Mouse (Mus musculus): ENCODE results near the gene Sox5. TPM values are rescaled to one million over a fixed set of nuclear protein-coding genes. Genes with fewer than 3 reads are reported as not detected.

The Sox5 gene
- polyA plus RNA-seq, 1 experiment from 2014 or later, result 4.9 TPM

DNA sequence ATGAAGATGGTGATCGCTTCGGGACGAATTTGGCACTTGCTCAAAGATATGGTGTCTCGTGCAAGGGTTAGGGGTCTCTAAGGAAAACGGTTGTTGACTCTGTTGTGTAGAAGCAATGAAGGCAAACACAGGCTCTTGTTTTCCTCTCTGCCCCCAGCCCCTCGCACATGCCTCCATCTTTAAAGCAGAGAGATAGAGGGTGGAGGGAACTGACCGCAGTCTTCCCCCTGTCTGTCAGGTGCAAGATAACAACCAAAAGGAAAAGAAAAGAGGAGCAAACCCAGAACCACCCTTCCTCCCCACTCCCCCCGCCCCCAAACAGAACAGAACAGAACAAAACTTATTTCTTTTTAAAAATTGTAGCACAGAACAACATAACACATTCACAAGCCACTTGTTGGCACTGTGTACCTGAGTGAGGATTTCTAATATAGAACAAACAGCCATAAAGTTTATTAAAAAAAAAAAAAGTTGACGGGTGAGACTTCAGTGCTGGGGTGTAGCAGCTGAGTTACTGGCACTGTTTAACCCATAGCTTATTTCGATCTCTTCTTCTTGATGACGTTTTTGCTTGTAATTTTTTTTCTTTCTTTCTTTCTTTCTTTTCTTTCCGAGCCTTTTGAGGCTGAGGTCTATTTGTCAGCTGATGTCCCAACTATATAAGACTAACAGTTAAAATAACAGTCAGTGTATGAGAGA, 949.1 kb downstream of the Sox5 start:
- Histone ChIP-seq H3K9ac (peak overlapping the region; percentile 23; the same call in 1 of the 2 replicates), H3K27ac (no peak overlapping the region), H3K4me1 (replicated peaks) (peaks cover 10% of the 10 kb centered on the region; the same call in 1 of the 2 replicates), H3K36me3 (no peaks in the 10 kb centered on the region), H3K9me3 (replicated peaks) (no peaks in the 10 kb centered on the region), H3K27me3 (no peaks in the 10 kb centered on the region), H3K4me3 (replicated peaks) (peak overlapping the region; percentile 52), H3K4me2 (peak overlapping the region; percentile 55)
- 38% methylated on average over 12 of the region's 12 CpGs for WGBS (ENCODE audit: insufficient replicate concordance)
- DNase-seq (no peak), ATAC-seq (ENCODE audit: low read depth) (peak; percentile 75)

DNA sequence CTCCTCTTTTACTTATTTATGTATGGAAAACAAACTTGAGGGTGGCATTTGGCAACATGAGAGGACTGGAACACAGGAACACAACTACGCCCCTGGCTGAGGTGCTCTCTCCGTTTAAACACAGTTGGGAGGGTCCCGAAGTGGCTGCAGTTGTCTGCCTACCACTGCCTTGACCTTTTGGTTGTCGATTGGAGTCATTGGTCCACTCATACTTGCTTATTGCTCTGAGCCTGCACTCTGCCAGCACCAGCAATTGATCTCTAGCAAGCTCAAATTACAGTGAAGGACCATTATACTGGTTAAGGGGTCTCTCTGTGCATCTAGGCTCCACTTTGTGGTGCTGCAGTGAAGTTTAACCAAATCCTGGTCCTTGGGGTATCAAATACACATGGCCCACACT, 950.5 kb downstream of the Sox5 start:
- ATAC-seq (ENCODE audit: low read depth) (no peak), DNase-seq (no peak)
- Histone ChIP-seq H3K9me3 (replicated peaks) (no peaks in the 10 kb centered on the region), H3K36me3 (no peaks in the 10 kb centered on the region), H3K4me1 (replicated peaks) (peaks cover 10% of the 10 kb centered on the region; the same call in 1 of the 2 replicates), H3K9ac (no peak overlapping the region), H3K4me2 (no peak overlapping the region), H3K27ac (no peak overlapping the region), H3K27me3 (no peaks in the 10 kb centered on the region), H3K4me3 (replicated peaks) (no peak overlapping the region)
- 64% methylated on average over 4 of the region's 4 CpGs for WGBS (ENCODE audit: insufficient replicate concordance)

DNA sequence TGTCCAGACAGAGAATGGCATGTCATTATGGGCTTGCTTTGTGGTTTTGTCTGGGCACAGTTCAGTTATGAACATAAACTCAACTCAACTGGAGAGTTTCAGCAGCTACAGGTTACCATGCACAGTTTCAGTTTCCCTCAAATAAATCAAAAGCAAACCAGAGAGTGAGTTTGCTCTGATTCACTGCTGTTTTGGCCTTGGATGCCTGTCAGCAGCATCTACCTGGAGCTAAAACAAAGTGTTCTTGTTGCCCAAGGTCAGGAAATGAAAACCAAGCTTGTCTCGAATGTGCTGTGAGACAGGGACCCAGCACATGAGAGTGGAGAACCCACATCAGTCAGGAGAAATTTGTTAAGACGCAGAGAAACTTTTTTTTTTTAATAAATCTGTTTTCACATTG, 951.6 kb downstream of the Sox5 start:
- ATAC-seq (ENCODE audit: low read depth) (no peak), DNase-seq (no peak)
- WGBS (ENCODE audit: insufficient replicate concordance), result 52% methylated on average over 2 of the region's 2 CpGs

DNA sequence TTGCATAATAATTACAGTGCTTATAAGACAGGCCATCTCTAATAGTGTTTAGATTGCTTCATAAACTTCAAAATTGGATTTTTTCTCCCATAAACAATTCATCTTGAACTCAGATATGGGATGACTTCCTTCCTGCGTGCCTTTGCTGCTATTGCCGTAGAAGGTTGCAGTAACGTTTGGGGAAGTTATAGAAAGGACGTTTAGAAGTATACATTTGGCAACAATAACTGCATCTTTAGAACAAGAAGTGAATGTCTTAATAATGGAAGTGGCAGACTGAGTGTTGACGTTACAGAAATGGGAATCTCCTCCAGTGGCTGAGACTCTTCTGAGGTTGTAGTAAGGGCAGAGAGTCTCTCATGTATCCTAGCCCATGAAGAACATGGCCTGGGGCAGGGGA, 955.0 kb downstream of the Sox5 start:
- H3K4me3 ChIP-seq (replicated peaks), result no peak overlapping the region
- no peaks in the 10 kb centered on the region for H3K27me3 ChIP-seq
- no peaks in the 10 kb centered on the region for H3K4me1 ChIP-seq (replicated peaks)
- H3K9ac ChIP-seq, result no peak overlapping the region
- ATAC-seq (ENCODE audit: low read depth), result no peak
- H3K9me3 ChIP-seq (replicated peaks), result no peaks in the 10 kb centered on the region
- no peak overlapping the region for H3K27ac ChIP-seq
- no peak overlapping the region for H3K4me2 ChIP-seq
- H3K36me3 ChIP-seq, result no peaks in the 10 kb centered on the region
- 48% methylated on average over 5 of the region's 5 CpGs for WGBS (ENCODE audit: insufficient replicate concordance)
- DNase-seq, result no peak

More for the DNA sequence above, 951.6 kb downstream of the Sox5 start:
- H3K27me3 ChIP-seq, result no peaks in the 10 kb centered on the region
- H3K4me1 ChIP-seq (replicated peaks), result peaks cover 10% of the 10 kb centered on the region; the same call in 1 of the 2 replicates
- H3K36me3 ChIP-seq, result no peaks in the 10 kb centered on the region
- H3K4me2 ChIP-seq, result no peak overlapping the region
- no peak overlapping the region for H3K4me3 ChIP-seq (replicated peaks)
- H3K27ac ChIP-seq, result no peak overlapping the region
- no peak overlapping the region for H3K9ac ChIP-seq
- H3K9me3 ChIP-seq (replicated peaks), result no peaks in the 10 kb centered on the region

DNA sequence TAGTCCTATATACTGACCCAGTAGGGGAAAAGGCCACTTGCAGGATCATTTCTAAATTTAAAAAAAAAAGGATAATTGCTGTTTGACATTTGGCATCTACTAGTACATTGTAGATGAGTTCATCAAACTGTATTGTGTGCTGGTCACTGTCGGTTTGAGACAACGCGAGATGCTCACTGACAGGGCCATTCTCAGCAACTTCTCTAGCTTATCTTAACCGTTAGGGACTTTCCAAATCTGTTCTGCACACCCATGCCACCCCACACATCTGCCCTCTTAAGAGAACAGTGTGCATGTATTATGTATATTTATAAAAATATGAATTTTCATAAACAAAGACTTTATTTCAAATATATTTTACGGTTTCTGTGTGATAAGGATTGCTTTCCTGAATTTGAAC, 955.8 kb downstream of the Sox5 start:
- no peak overlapping the region for H3K9ac ChIP-seq
- no peaks in the 10 kb centered on the region for H3K27me3 ChIP-seq
- no peaks in the 10 kb centered on the region for H3K36me3 ChIP-seq
- H3K4me3 ChIP-seq (replicated peaks), result no peak overlapping the region
- WGBS (ENCODE audit: insufficient replicate concordance), result 44% methylated on average over 5 of the region's 5 CpGs
- H3K4me2 ChIP-seq, result no peak overlapping the region
- H3K4me1 ChIP-seq (replicated peaks), result no peaks in the 10 kb centered on the region
- no peak for DNase-seq
- H3K27ac ChIP-seq, result no peak overlapping the region
- H3K9me3 ChIP-seq (replicated peaks), result no peaks in the 10 kb centered on the region
- ATAC-seq (ENCODE audit: low read depth), result no peak

DNA sequence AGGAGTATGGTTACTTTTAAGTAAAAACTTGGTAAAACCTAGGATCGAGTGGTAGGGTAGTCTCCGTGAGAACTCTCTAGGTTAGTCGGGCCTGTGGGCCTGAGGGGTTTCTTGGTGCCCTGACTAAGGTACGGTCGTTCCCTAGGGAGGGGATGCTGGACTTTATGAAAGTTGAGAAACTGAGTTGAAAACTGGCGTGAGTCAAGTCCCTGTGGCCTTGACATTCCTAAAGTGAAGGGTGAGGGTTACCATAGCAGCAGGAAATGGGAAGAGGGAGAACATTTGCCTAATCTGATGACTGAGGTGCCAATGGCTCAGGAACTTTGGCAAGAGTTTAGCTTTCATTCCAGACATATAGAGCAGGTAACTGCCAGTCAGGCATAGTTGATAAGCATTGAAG, 956.7 kb downstream of the Sox5 start:
- WGBS (ENCODE audit: insufficient replicate concordance), result 78% methylated on average over 6 of the region's 6 CpGs
- Histone ChIP-seq H3K36me3 (no peaks in the 10 kb centered on the region), H3K27me3 (no peaks in the 10 kb centered on the region)

DNA sequence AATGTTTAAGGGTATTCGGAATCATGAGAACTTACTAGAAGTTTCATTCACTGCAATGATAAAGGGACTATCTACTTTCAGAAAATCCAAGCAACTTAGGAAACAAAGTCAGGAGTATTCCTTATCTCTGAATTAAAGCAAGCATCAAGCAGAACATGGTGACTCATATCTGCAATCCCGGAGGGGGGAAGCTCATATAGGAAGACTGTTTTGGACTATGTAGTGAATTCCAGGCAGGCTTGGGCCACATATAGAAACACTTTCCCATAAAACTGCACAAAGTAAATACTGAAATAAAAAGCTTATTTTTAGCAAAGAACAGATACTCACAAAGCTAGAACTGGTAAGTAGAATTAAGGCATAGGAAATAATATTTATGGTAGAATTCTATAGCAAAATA, 993.3 kb downstream of the Sox5 start:
- DNase-seq (no peak), ATAC-seq (ENCODE audit: low read depth) (no peak)
- Histone ChIP-seq H3K9me3 (replicated peaks) (no peaks in the 10 kb centered on the region), H3K9ac (no peak overlapping the region), H3K27me3 (no peaks in the 10 kb centered on the region), H3K36me3 (no peaks in the 10 kb centered on the region), H3K4me2 (no peak overlapping the region), H3K27ac (no peak overlapping the region), H3K4me3 (replicated peaks) (no peak overlapping the region), H3K4me1 (replicated peaks) (no peaks in the 10 kb centered on the region)
- WGBS (ENCODE audit: insufficient replicate concordance), result 79% methylated on average over 2 of the region's 2 CpGs

More for the DNA sequence above, 956.7 kb downstream of the Sox5 start:
- Histone ChIP-seq H3K9me3 (replicated peaks) (no peaks in the 10 kb centered on the region), H3K4me2 (no peak overlapping the region), H3K4me1 (replicated peaks) (no peaks in the 10 kb centered on the region), H3K4me3 (replicated peaks) (no peak overlapping the region), H3K9ac (no peak overlapping the region), H3K27ac (no peak overlapping the region)
- ATAC-seq (ENCODE audit: low read depth) (no peak), DNase-seq (no peak)

DNA sequence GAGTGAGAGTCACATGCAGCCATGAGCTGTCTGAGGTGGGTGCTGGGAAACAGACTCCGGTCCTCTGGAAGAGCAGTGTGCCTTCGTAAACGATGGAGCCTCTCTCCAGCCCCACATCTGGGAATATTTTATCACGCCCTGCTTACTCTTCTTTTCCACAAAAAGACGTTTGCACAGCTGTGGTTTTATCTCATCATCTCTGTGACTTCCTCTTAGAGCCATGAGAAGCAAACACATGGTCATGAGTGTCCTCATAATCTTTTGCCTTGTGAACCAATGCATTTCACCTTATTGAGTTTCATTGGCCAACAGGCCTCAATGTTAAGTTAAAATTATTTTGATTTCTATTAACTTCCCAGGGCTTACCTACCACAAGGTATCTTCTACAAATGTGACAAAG, 994.4 kb downstream of the Sox5 start:
- H3K27me3 ChIP-seq, result no peaks in the 10 kb centered on the region
- H3K4me1 ChIP-seq (replicated peaks), result no peaks in the 10 kb centered on the region
- no peak for ATAC-seq (ENCODE audit: low read depth)
- 55% methylated on average over 5 of the region's 5 CpGs for WGBS (ENCODE audit: insufficient replicate concordance)
- DNase-seq, result no peak
- no peak overlapping the region for H3K9ac ChIP-seq
- no peak overlapping the region for H3K27ac ChIP-seq
- no peak overlapping the region for H3K4me3 ChIP-seq (replicated peaks)
- H3K9me3 ChIP-seq (replicated peaks), result no peaks in the 10 kb centered on the region
- no peaks in the 10 kb centered on the region for H3K36me3 ChIP-seq
- H3K4me2 ChIP-seq, result no peak overlapping the region

DNA sequence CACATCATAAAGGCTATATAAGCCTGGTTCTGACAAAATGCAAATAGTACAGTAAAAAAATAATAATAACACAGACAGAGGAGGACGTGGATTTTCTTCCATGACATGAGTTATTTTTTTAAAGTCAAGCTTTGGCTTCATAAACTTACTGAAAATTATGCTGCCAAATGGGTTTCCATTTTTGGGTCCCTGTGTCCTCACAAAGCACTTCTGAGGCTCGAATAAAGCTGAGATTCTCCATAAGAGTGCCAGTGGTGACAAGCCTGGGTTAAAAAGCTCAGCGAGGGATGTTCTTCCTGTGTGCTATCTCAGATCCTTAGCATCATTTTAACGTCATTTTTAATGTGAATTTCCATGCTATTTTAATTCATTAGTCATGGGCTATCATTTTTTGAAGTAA, 996.1 kb downstream of the Sox5 start:
- Histone ChIP-seq H3K9me3 (replicated peaks) (no peaks in the 10 kb centered on the region), H3K27ac (no peak overlapping the region), H3K4me3 (replicated peaks) (no peak overlapping the region), H3K9ac (no peak overlapping the region), H3K36me3 (no peaks in the 10 kb centered on the region), H3K4me1 (replicated peaks) (no peaks in the 10 kb centered on the region), H3K4me2 (no peak overlapping the region), H3K27me3 (no peaks in the 10 kb centered on the region)
- no peak for DNase-seq
- 63% methylated on average over 4 of the region's 4 CpGs for WGBS (ENCODE audit: insufficient replicate concordance)
- ATAC-seq (ENCODE audit: low read depth), result no peak
